ENCODE assay signal across 10 mouse cellular contexts in genomic region chr14:84446941-84447641, GRCm38 (mm10). TPM values are rescaled to one million over a fixed set of nuclear protein-coding genes. Genes with fewer than 3 reads are reported as not detected.
DNase-seq lines count a peak whose midpoint lies in the region; ATAC-seq and TF ChIP-seq lines count a peak whose summit lies in the region.
"Had no signal": no experiment of that assay in that cellular context is flagged by ENCODE, and none has a peak within 500 bp of the region (broad histone marks: within the 10 kb centered on the region; RNA-seq: fewer than 3 reads in every experiment).

No protein-coding gene starts in this region.

- DNase-seq in thymus, postnatal 4 days: peak; percentile 25
- no peak for DNase-seq in thymus, postnatal 10 days (ENCODE audit: low spot score in 2 of 2)
- DNase-seq in heart, postnatal 0 days (ENCODE audit: low spot score): no peak
- DNase-seq in kidney, postnatal 10 days: peak; percentile 73
- DNase-seq in liver, embryonic 13.5 days: no peak
- DNase-seq in neural tube, embryonic 10.5 days (ENCODE audit: extremely low spot score, low spot score): peak; percentile 72

- peak; percentile 51 for TF ChIP-seq CTCF in heart, postnatal 0 days (IDR thresholded peaks at IDR 0.05; ENCODE audit: low read depth)

- H3K36me3 ChIP-seq in forebrain, embryonic 13.5 days (ENCODE audit: poor library complexity, severe bottlenecking): no peaks in the 10 kb centered on the region
- no peaks in the 10 kb centered on the region for H3K36me3 ChIP-seq in heart, postnatal 0 days (replicated peaks; ENCODE audit: control insufficient read depth, insufficient read depth, low read length)
- no peaks in the 10 kb centered on the region for H3K36me3 ChIP-seq in liver, embryonic 13.5 days

- no peaks in the 10 kb centered on the region for H3K9me3 ChIP-seq in forebrain, embryonic 13.5 days (replicated peaks)
- H3K9me3 ChIP-seq in heart, postnatal 0 days (replicated peaks; ENCODE audit: control insufficient read depth, low read length): no peaks in the 10 kb centered on the region
- H3K9me3 ChIP-seq in liver, embryonic 13.5 days (replicated peaks): no peaks in the 10 kb centered on the region

- peaks cover 25% of the 10 kb centered on the region for H3K27me3 ChIP-seq in forebrain, embryonic 13.5 days
- peaks cover 37% of the 10 kb centered on the region for H3K27me3 ChIP-seq in heart, postnatal 0 days (ENCODE audit: control insufficient read depth, insufficient read depth, low read length)
- peaks cover 61% of the 10 kb centered on the region for H3K27me3 ChIP-seq in liver, embryonic 13.5 days

- WGBS in forebrain, embryonic 13.5 days: 5% methylated on average over 45 of the region's 45 CpGs
- WGBS in heart, postnatal 0 days: 6% methylated on average over 45 of the region's 45 CpGs
- WGBS in liver, embryonic 13.5 days (ENCODE audit: insufficient replicate concordance): 9% methylated on average over 45 of the region's 45 CpGs

- H3K4me2 ChIP-seq in forebrain, embryonic 13.5 days: peak overlapping the region; percentile 91
- H3K4me2 ChIP-seq in heart, postnatal 0 days (ENCODE audit: low read depth, low read length): peak overlapping the region; percentile 79
- H3K4me2 ChIP-seq in liver, embryonic 13.5 days: peak overlapping the region; percentile 67

- no peak overlapping the region for H3K27ac ChIP-seq in forebrain, embryonic 13.5 days
- no peak overlapping the region for H3K27ac ChIP-seq in heart, postnatal 0 days (ENCODE audit: low read depth)
- no peak overlapping the region for H3K27ac ChIP-seq in liver, embryonic 13.5 days
- H3K27ac ChIP-seq: macrophage had no signal

- no peak for ATAC-seq in forebrain, embryonic 13.5 days
- ATAC-seq in heart, postnatal 0 days (ENCODE audit: insufficient read depth, low read depth): no peak
- ATAC-seq in liver, embryonic 13.5 days (ENCODE audit: low read depth): no peak
- no peak for ATAC-seq in erythroblast, adult 5-6 weeks (replicated peaks; ENCODE audit: low FRiP score, poor library complexity, severe bottlenecking)

- H3K4me1 ChIP-seq in forebrain, embryonic 13.5 days: peaks cover 28% of the 10 kb centered on the region
- H3K4me1 ChIP-seq in heart, postnatal 0 days (ENCODE audit: control insufficient read depth, insufficient read depth): peaks cover 15% of the 10 kb centered on the region; the same call in 1 of the 2 replicates
- peaks cover 12% of the 10 kb centered on the region for H3K4me1 ChIP-seq in liver, embryonic 13.5 days (replicated peaks)

- peak overlapping the region; percentile 73 for H3K9ac ChIP-seq in forebrain, embryonic 13.5 days
- H3K9ac ChIP-seq in heart, postnatal 0 days (replicated peaks; ENCODE audit: low read depth, low read length): 0 out of 2 replicates have a peak overlapping the region, but pooled peaks have one; percentile 13
- no peak overlapping the region for H3K9ac ChIP-seq in liver, embryonic 13.5 days

- no peak for TF ChIP-seq EP300 in heart, postnatal 0 days (IDR thresholded peaks at IDR 0.05; ENCODE audit: low read depth)

- peak overlapping the region; percentile 64 for H3K4me3 ChIP-seq in forebrain, embryonic 13.5 days
- H3K4me3 ChIP-seq in heart, postnatal 0 days (ENCODE audit: low read depth, low read length): peak overlapping the region; percentile 58
- H3K4me3 ChIP-seq in liver, embryonic 13.5 days (replicated peaks): peak overlapping the region; percentile 51

RNA-seq across cellular contexts. Expression of gene Pcdh17, which starts 3.7 kb away (rescaled TPM):
- 8.9 and 11.0 TPM in 2 replicates for polyA plus RNA-seq in forebrain, embryonic 13.5 days (2015; fragmentation: Nextera tagmentation; extraction: Ambion mirVana)
- 3.7 and 5.6 TPM in 2 replicates for total RNA-seq in heart, postnatal 0 days (2014; rRNA removed; ENCODE audit: low replicate concordance)
- polyA plus RNA-seq in heart, postnatal 0 days (2015; fragmentation: Nextera tagmentation; extraction: Ambion mirVana): 3.7 and 3.9 TPM in 2 replicates
- 0.60 and 0.68 TPM in 2 replicates for polyA plus RNA-seq in liver, embryonic 13.5 days (2015; fragmentation: Nextera tagmentation; extraction: Ambion mirVana)
- not detected in 2 replicates for total RNA-seq in erythroblast, adult 5-6 weeks (2015; ENCODE audit: low replicate concordance)
- not detected in 2 replicates for total RNA-seq in erythroblast, adult 5-6 weeks (2017; ENCODE audit: low replicate concordance)
- total RNA-seq: MEL had no signal
- polyA plus RNA-seq: macrophage had no signal

Comparison
In these comparisons a context has a peak if more than half of its experiments do, and no peak if none do; other contexts are left out.
1. DNase-seq: peak in thymus, postnatal 4 days (single experiment), kidney, postnatal 10 days (single experiment) and neural tube, embryonic 10.5 days (single experiment); none in thymus, postnatal 10 days (0 of 2), heart, postnatal 0 days (single experiment) and liver, embryonic 13.5 days (single experiment).
2. Peak in every context shown above with its lines, with median percentiles within 50 percentile points of each other: H3K4me2 ChIP-seq and H3K4me3 ChIP-seq.